8 mouse cellular contexts compared by ENCODE assay signal in the genomic region with DNA sequence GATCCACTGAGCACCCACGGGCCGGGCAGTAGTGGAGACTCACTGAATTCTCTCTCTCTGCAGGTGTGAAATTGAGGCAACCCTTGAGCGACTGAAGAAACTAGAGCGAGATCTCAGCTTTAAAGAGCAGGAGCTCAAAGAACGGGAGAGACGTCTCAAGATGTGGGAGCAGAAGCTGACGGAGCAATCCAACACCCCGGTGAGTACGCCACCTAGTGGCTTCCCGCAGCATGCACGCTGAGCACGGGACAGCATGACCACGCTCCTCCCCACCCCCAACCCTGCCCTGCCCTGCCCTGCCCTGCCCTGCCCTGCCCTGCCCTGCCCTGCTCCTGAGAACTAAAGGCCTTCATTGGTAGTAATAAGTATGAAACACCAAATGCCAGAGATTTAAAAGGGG.
DNase-seq lines count a peak whose midpoint lies in the region; ATAC-seq and TF ChIP-seq lines count a peak whose summit lies in the region.

No protein-coding gene starts in this region.

- no peak overlapping the region for H3K9ac ChIP-seq in heart, embryonic 16.5 days (ENCODE audit: low read length)
- H3K9ac ChIP-seq in liver, embryonic 11.5 days (ENCODE audit: low read depth, low read length), result no peak overlapping the region

- no peak overlapping the region for H3K4me3 ChIP-seq in C2C12 (ENCODE audit: insufficient read depth, poor library complexity, severe bottlenecking)
- H3K4me3 ChIP-seq in heart, embryonic 16.5 days (ENCODE audit: low read length), result no peak overlapping the region
- no peak overlapping the region for H3K4me3 ChIP-seq in liver, embryonic 11.5 days (ENCODE audit: low read depth, low read length)

- peak overlapping the region; percentile 21; the same call in 1 of the 2 replicates for H3K27ac ChIP-seq in heart, embryonic 16.5 days (ENCODE audit: low read length)
- no peak overlapping the region for H3K27ac ChIP-seq in liver, embryonic 11.5 days (ENCODE audit: low read depth, low read length)

- H3K27me3 ChIP-seq in C2C12 (ENCODE audit: control insufficient read depth, insufficient read depth, insufficient read length), result no peaks in the 10 kb centered on the region
- no peaks in the 10 kb centered on the region for H3K27me3 ChIP-seq in heart, embryonic 16.5 days (ENCODE audit: control insufficient read depth, insufficient read depth, low read length)
- H3K27me3 ChIP-seq in liver, embryonic 11.5 days (replicated peaks; ENCODE audit: control insufficient read depth, insufficient read depth, low read length), result no peaks in the 10 kb centered on the region

- peaks cover 61% of the 10 kb centered on the region for H3K36me3 ChIP-seq in C2C12 (ENCODE audit: control insufficient read depth, insufficient read depth)
- peaks cover 12% of the 10 kb centered on the region for H3K36me3 ChIP-seq in heart, embryonic 16.5 days (ENCODE audit: control insufficient read depth, insufficient read depth)
- peaks cover 3% of the 10 kb centered on the region for H3K36me3 ChIP-seq in liver, embryonic 11.5 days (ENCODE audit: control insufficient read depth, insufficient read depth, low read length)

- no peaks in the 10 kb centered on the region for H3K79me3 ChIP-seq in C2C12 (ENCODE audit: low read depth)

- H3K79me2 ChIP-seq in C2C12 (ENCODE audit: control insufficient read depth, insufficient read depth), result no peaks in the 10 kb centered on the region

- H3ac ChIP-seq in C2C12 (ENCODE audit: control insufficient read depth, insufficient read length, low read depth), result no peak overlapping the region

- 32% methylated on average over 13 of the region's 13 CpGs for WGBS in heart, embryonic 16.5 days
- WGBS in liver, embryonic 11.5 days, result 29% methylated on average over 13 of the region's 13 CpGs

- no peaks in the 10 kb centered on the region for H3K9me3 ChIP-seq in heart, embryonic 16.5 days (replicated peaks; ENCODE audit: control insufficient read depth, low read length)
- H3K9me3 ChIP-seq in liver, embryonic 11.5 days (ENCODE audit: control insufficient read depth, low read length), result no peaks in the 10 kb centered on the region

- H3K4me1 ChIP-seq in heart, embryonic 16.5 days (ENCODE audit: control insufficient read depth, insufficient read depth, low read length), result peaks cover 12% of the 10 kb centered on the region
- no peaks in the 10 kb centered on the region for H3K4me1 ChIP-seq in liver, embryonic 11.5 days (replicated peaks; ENCODE audit: control insufficient read depth, insufficient read depth, low read length)

- peak; percentile 39; the same call in 1 of the 2 replicates for ATAC-seq in heart, embryonic 16.5 days (replicated peaks; ENCODE audit: extremely low read depth, insufficient read depth, low FRiP score)
- ATAC-seq in liver, embryonic 11.5 days (replicated peaks; ENCODE audit: low FRiP score), result peak; percentile 90

- peak; percentile 12 to 13 for DNase-seq in cerebellum, adult 18-20 months
- no peak for DNase-seq in cerebellum, adult 11-12 months
- peak; percentile 72 for DNase-seq in c-Kit-positive CD71-positive TER-119-negative erythroid progenitor cells, embryonic 14.5 days (ENCODE audit: low read depth)
- peak; percentile 46 for DNase-seq in liver, embryonic 11.5 days (ENCODE audit: low spot score)
- peak; percentile 80 for DNase-seq in ovary, postnatal 36 days (ENCODE audit: low spot score)
- DNase-seq in yolk sac, embryonic 10.5 days (ENCODE audit: low spot score), result peak; percentile 33

- H3K4me2 ChIP-seq in heart, embryonic 16.5 days (ENCODE audit: low read depth, low read length), result no peak overlapping the region
- peak overlapping the region; percentile 34; the same call in 1 of the 2 replicates for H3K4me2 ChIP-seq in liver, embryonic 11.5 days

- peak; percentile 94 for TF ChIP-seq CTCF in C2C12 (IDR thresholded peaks at IDR 0.05; ENCODE audit: control insufficient read depth, insufficient read depth, insufficient read length)

TF ChIP-seq in C2C12, 6 proteins besides CTCF, POLR2A, EP300 and RAD21:
- TF ChIP-seq CEBPB (IDR thresholded peaks at IDR 0.05; ENCODE audit: low read depth), result no peak
- no peak for TF ChIP-seq MAX (IDR thresholded peaks at IDR 0.05)
- TF ChIP-seq MYOD1 (IDR thresholded peaks at IDR 0.05; ENCODE audit: control insufficient read depth, insufficient read length, low read depth), result no peak
- no peak for TF ChIP-seq USF1 (IDR thresholded peaks at IDR 0.05; ENCODE audit: low read depth)
- no peak for TF ChIP-seq MYOG (IDR thresholded peaks at IDR 0.05; ENCODE audit: control insufficient read depth, extremely low read depth, insufficient read length)
